Mouse (Mus musculus) cerebellum, postnatal 36 days (tissue): ENCODE results near the gene Trpc2.

Experiments
- DNase-seq, 2 experiments: peaks; one replicate each; pipeline ENCODE4 v3.0.0; 2021 to 2022; ENCODE audit warnings: mixed read lengths in 2 of 2

Trpc2 gene

GRCm38 (mm10) chr7:102102696-102103095, 19.8 kb downstream of the Trpc2 start:
- no peak for DNase-seq

- DNase-seq, result no peak
Observed at GRCm38 (mm10) chr7:102103555-102103954, 20.6 kb downstream of the Trpc2 start.

DNA sequence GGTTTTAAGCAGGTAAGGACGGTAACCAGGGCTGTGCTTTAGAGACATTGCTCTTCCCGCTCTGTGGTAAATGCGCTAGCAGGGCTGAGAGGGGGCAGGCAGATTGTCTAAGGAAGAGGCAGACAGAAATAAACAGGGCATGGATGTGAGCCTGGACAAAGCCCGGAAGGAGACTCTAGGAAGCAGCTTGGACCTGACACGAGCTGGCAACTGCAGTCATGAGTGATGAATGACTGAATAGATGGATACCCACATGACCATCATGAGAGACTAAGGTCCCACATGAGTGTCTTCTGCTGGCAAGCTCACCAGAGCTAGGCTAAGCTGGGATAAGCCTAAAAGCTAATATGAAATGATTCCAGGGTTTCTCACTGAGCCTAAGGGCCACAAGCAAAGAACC, 21.2 kb downstream of the Trpc2 start:
- peak; percentile 39 to 48 for DNase-seq

DNA sequence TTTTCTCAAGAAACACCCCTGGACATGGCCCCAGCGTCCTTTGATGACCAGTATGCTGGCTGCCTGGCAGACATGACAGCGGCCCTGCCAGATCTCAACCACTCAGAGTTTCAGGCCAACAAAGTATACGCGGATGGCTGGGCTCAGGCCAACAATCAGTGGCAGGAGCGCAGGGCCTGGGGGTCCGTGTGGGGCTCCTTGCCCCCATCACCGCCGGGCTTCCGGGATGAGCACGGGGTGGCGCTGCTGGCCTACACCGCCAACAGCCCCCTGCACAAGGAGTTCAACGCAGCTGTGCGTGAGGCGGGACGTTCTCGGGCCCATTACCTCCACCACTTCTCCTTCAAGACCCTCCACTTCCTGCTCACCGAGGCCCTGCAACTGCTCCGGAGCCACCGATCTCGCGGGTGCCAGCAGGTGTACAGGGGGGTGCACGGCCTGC, 23.8 kb downstream of the Trpc2 start:
- DNase-seq, result no peak

- DNase-seq, result no peak
Observed at GRCm38 (mm10) chr7:102108206-102108605, 25.3 kb downstream of the Trpc2 start.

DNA sequence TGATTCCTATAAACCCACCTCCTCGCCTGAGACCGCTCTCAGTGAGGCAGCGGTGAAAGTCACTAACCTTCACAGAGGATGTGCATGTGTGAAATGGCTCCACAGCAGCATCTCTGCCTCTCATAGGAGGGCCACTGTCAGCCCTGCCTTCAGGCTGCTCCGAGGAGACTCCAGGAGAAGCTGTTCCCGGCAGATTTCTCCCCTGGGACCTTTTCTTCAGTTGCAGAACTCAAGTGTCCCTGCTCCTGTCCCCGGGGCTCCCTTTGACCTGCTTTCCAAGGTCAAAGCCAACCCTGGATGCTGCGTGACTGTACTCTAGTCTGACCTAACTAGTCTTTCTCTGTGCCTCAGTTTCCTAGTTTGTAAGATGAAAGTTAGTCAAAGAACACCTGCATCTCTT, 26.3 kb downstream of the Trpc2 start, which contains the start of gene Art5:
TSS of gene Art5 (minus strand) at position 319 of the 400 bp plus-strand sequence.
- no peak for DNase-seq

DNA sequence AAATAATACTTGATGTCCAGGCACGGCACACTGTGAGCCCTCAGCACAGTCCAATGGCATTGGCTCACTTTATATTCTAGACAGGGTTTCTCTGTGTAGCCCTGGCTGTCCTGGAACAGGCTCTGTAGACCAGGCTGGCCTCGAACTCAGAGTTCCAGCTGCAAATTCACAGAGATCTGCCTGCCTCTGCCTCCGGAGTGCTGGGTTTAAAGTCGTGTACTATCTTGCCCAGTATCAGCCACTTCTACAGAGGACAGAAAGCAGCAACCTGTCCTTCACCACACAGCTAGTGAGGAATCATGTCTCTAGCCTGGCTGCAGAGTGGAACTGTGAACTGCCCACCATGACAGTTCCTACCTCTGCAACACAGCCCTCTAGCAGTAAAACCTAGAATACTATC, 26.8 kb downstream of the Trpc2 start:
- no peak for DNase-seq

DNA sequence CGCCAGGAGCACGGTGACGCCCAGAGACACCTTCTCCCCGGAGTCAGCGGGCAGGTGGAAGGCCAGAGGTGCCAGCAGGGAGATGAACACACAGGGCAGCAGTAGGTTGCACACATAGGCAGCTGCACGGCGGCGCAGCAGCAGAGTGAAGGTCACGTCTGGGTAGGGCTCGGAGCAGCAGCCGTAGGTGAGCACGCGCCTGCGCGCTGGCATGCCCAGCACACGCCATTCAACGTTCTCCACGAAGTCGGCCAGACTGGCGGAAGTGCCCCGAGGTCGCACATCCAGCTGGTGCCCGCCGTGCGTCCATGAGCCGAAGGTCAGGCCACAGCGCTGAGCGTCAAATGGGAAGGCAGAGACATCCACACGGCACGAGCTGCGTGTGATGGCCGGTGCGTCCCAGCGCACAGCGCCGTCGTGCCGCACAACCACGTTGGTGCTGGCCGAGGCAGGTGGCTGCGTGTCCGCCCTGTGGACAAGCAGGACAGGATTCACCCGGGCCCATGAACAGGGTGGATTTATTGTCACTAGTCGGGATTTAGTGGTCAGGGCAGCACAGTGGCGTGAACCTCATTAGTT, 30.3 kb downstream of the Trpc2 start:
- DNase-seq, result no peak

DNA sequence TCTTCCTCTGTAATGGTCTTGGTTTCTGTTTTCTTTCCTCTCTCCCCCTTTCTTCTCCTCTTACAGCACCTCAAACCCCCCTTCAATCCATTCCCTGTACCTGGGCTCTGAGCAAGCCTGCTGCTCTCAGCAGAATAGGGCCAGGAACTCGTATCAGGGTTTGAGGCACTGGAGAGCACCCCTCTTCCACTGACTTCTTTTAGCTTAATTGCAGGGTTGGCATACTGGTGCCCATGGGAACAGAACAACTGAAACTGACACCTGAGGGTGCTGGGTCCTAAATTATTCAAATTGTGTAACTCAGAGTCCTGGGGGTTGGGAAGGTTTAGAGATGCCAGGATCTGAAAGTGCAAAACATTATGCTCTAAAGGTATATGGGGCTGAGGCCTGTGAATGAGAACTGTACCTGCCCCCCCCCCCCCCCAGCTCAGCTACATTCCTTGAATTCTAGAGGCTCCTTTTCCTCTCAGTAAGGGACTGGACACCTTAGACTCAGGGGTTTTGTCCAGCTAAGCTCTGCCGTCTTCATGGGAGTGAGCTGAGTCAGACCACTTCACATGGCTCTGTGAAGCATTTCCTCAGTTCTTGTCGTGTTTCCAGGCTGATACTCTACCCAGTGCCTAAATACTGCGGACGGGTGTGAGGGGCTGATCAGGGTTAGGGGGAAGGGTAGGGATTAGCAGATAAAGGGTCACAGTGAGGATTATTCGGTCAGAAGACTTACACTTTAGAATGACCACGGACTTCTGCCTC, 33.8 kb downstream of the Trpc2 start, which contains the start of gene Chrna10:
TSS of gene Chrna10 (minus strand) at position 250 of the 753 bp plus-strand sequence.
- DNase-seq, result no peak

GRCm38 (mm10) chr7:102117382-102117781, 34.5 kb downstream of the Trpc2 start:
- DNase-seq, result no peak

- DNase-seq, result no peak
Observed at GRCm38 (mm10) chr7:102120326-102120725, 37.4 kb downstream of the Trpc2 start.

- DNase-seq, result no peak
Observed at GRCm38 (mm10) chr7:102132395-102132794, 49.5 kb downstream of the Trpc2 start.

DNA sequence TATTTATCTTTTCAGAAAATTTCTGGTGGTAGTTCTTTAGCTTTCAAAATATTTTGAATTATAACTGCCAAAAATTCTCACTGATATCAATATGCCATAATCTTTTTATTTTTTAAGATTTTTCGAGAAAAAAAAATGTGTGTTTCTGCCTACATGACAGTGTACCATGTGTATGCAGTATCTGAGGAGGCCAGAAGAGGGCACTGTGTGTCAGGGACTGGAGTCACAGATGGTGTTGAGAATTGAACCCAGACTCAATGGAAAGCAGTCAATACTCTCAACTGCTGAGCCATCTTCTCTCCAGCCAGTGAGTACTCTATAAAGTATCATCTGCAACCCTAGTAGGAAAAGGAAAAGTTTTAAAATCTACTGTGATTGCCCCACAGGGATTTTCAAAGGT, 54.5 kb downstream of the Trpc2 start:
- DNase-seq, result peak; percentile 25 to 26

DNA sequence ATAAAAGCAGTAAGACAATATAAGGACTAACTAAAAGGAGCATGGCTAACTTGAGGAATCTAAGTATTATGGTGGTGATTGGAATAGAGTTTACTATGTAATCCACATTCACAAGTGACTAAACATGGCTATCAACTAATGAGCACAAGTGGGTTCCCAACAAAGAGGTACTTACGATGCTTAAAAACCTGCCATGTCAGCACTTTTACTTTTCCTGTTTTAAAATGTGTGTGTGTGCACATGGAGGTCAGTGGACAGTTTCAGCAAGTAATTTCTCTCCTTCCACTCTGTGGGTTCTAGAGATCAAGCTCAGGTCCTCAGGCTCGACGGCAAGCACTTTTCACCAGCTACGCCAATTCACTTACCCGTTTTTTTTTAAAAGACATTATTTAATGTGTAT, 55.0 kb downstream of the Trpc2 start:
- DNase-seq, result no peak
